Mouse (Mus musculus) C2C12 (cell line): Measurements from ENCODE around the gene L1td1.

ENCODE experiments used
- CTCF ChIP-seq: IDR thresholded peaks from one replicate; pipeline ENCODE4 v1.5.1; 2011; ENCODE audit not compliant: control insufficient read depth, insufficient read depth, insufficient read length
- MAX ChIP-seq: IDR thresholded peaks from one replicate; pipeline ENCODE4 v1.6.1; 2011; ENCODE audit warnings: mild to moderate bottlenecking, control low read depth

DNA sequence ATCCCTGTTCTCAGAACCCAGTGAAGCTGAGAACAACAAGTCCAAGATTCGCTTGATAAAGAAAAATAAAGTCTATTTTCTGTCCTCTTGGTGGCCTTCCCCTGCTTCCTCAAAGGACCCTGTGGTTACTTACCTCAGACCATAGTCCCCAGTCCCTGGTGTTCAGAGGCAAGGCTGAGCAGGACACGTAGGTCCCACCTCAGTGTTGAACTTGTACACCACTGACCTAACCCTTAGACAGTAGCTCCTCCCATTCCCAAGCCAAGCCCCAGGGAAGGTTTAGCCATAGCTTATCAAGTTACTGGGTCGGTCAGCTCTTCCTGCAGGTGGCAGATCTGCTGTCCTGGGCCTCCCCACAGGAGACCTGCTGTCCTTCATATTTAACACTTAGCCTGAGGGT is 27.6 kb upstream of the L1td1 start:
- no peak for TF ChIP-seq CTCF
- no peak for TF ChIP-seq MAX
